Mouse (Mus musculus) erythroblast, embryonic 14.5 days (primary cell): ENCODE results near the gene Crebzf.

ENCODE experiments used
- GATA1 ChIP-seq: IDR thresholded peaks from 2 replicates; pipeline ENCODE4 v1.6.1; 2012; ENCODE audit warnings: low read length, inconsistent platforms, mixed read lengths
- TAL1 ChIP-seq: IDR thresholded peaks from 3 replicates; pipeline ENCODE4 v1.6.1; 2012; ENCODE audit warnings: low read length, inconsistent platforms, mixed read lengths

DNA sequence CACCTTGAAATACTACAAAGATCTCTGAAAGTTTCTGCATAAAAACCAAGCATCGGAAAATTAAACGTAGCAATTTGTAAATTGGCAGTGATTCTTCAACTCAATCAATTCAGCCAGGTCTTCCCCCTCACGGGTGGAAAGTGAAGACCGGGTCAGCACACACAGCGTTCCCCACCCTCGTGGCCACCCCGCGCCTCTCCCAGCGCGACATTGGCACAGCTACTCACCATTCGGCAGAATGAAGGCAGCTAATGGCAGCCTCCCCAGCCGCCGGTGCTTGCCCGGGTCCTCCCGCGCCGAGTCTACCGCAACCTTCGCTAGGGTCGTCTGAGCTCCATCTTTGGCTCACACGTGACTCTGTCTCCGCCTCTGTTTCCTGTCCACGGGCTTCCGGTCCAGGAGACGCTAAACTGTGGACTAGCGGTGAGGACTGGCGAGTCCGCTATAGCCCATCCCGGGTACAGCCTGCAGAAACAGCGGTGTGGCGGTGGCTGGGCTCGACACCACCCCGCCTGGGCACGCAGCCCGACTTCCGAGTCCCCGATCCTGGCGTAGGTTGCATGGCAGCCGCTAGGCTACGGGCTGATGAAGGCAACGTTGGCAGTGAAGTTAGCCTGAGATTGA lies 14.4 kb downstream of the Crebzf start, which contains the start of gene Tmem126a:
- TF ChIP-seq TAL1 (no peak), GATA1 (no peak)
